Mouse (Mus musculus): ENCODE measurements around the gene Plcl1. TPM values are rescaled to one million over a fixed set of nuclear protein-coding genes. Genes with fewer than 3 reads are reported as not detected.

Plcl1 gene
- total RNA-seq (2023) = 0.41 and 0.47 TPM in 2 replicates

GRCm38 (mm10) chr1:55405272-55406022 is at the start of gene Plcl1:
TSS of gene Plcl1 (plus strand) at chr1:55405921.

GRCm38 (mm10) chr1:55363044-55363565 is 42.6 kb upstream of the Plcl1 start, which contains the start of gene Boll:
TSS of gene Boll (minus strand) at chr1:55363469.

Other genes starting within 250 kb of the Plcl1 start
- gene Rftn2, start 179.1 kb upstream of the Plcl1 start, total RNA-seq (2023) = 0.60 and 0.88 TPM in 2 replicates
- 1.3 and 1.5 TPM in 2 replicates for gene Mars2, start 168.7 kb upstream of the Plcl1 start, total RNA-seq (2023)
- not detected in 2 replicates for gene Boll, start 42.5 kb upstream of the Plcl1 start, total RNA-seq (2023)